Mouse (Mus musculus) CH12.LX (cell line): ENCODE data around the gene Ceacam20.

Source experiments
- CTCF ChIP-seq, 2 experiments: IDR thresholded peaks in 1 of 2; conservative IDR thresholded peaks in 1 of 2; 2 replicates each; pipeline ENCODE4 v1.5.1; 2011 to 2012; ENCODE audit warnings: low read depth in 2 of 2, low read length in 2 of 2, improper control_type of control experiment in 1 of 2, inconsistent platforms in 1 of 2, mild to moderate bottlenecking in 1 of 2, moderate library complexity in 1 of 2
- MXI1 ChIP-seq: IDR thresholded peaks from 2 replicates; pipeline ENCODE4 v1.6.1; 2011; ENCODE audit warnings: mild to moderate bottlenecking, low read depth, low read length, improper control_type of control experiment
- POLR2A ChIP-seq: IDR thresholded peaks from 2 replicates; pipeline ENCODE4 v1.6.1; 2011; ENCODE audit warnings: low read depth, mild to moderate bottlenecking, improper control_type of control experiment, low read length
- SMC3 ChIP-seq: IDR thresholded peaks from 2 replicates; pipeline ENCODE4 v1.6.1; 2011; ENCODE audit warnings: low read depth, low read length, improper control_type of control experiment

- TF ChIP-seq CTCF (conservative IDR thresholded peaks at IDR 0.05 in 1 of 2, IDR thresholded peaks at IDR 0.05 in 1 of 2; ENCODE audit: low read depth in 2 of 2, low read length in 2 of 2), result no peak
- TF ChIP-seq POLR2A, result no peak
- TF ChIP-seq MXI1, result no peak
- TF ChIP-seq SMC3, result no peak
Observed at GRCm38 (mm10) chr7:19945201-19945600, 20.0 kb upstream of the Ceacam20 start.
